Mouse (Mus musculus) lung, postnatal 0 days (tissue): ENCODE results near the gene Txlng. TPM values are rescaled to one million over a fixed set of nuclear protein-coding genes. Genes with fewer than 3 reads are reported as not detected.
A peak's percentile ranks its signal among the peaks of the same experiment; 100 is the strongest.

ENCODE experiments used
- ATAC-seq: fragments of 200-750 bp; cut with Nextera tagmentation; 2 replicates; pipeline ENCODE4 v1.8.0; 2017; ENCODE audit warnings: moderate library complexity
- DNase-seq: peaks from one replicate; pipeline ENCODE4 v3.0.0-alpha.2; 2016; ENCODE audit warnings: low spot score
- H3K27ac ChIP-seq: fragments of 300-500 bp; sonication (generic); 2 replicates; pipeline ENCODE4 v1.5.1; 2014; ENCODE audit warnings: antibody characterized with exemption, mild to moderate bottlenecking, low read length, mixed read lengths
- H3K27me3 ChIP-seq: fragments of 300-500 bp; sonication (generic); replicated peaks from 2 replicates; pipeline ENCODE4 v1.6.1; 2014; ENCODE audit warnings: low read length, mixed read lengths; ENCODE audit not compliant: insufficient read depth
- H3K36me3 ChIP-seq: fragments of 300-500 bp; sonication (generic); 2 replicates; pipeline ENCODE4 v1.6.1; 2014; ENCODE audit warnings: low read length, mixed read lengths; ENCODE audit not compliant: insufficient read depth
- H3K4me1 ChIP-seq: fragments of 300-500 bp; sonication (generic); 2 replicates; pipeline ENCODE4 v1.6.1; 2014; ENCODE audit warnings: antibody characterized with exemption, low read depth, low read length, mixed read lengths; ENCODE audit not compliant: insufficient read depth
- H3K4me2 ChIP-seq: fragments of 300-500 bp; sonication (generic); replicated peaks from 2 replicates; pipeline ENCODE4 v1.6.1; 2014; ENCODE audit warnings: low read depth, mild to moderate bottlenecking, low read length, moderate library complexity, mixed read lengths
- H3K4me3 ChIP-seq: fragments of 300-500 bp; sonication (generic); 2 replicates; pipeline ENCODE4 v1.5.1; 2014; ENCODE audit warnings: low read depth, low read length
- H3K9ac ChIP-seq: fragments of 300-500 bp; sonication (generic); replicated peaks from 2 replicates; pipeline ENCODE4 v1.6.1; 2014; ENCODE audit warnings: low read depth, mild to moderate bottlenecking
- H3K9me3 ChIP-seq: fragments of 300-500 bp; sonication (generic); 2 replicates; pipeline ENCODE4 v1.6.1; 2016; ENCODE audit warnings: low read length, mixed read lengths
- CTCF ChIP-seq: IDR thresholded peaks from 2 replicates; pipeline ENCODE4 v1.5.1; 2016; ENCODE audit warnings: antibody characterized with exemption, mild to moderate bottlenecking
- EP300 ChIP-seq: IDR thresholded peaks from 2 replicates; pipeline ENCODE4 v1.6.1; 2016; ENCODE audit warnings: antibody characterized with exemption, mild to moderate bottlenecking, control low read depth
- WGBS: fragments of 180-500 bp; shearing (Covaris S2); extraction: QIAGEN DNeasy Blood & Tissue Kit; methylation state at CpG from one replicate; pipeline ENCODE4 v1.1.7; 2014; 5-methylcytosine and 5-hydroxymethylcytosine counted together
- polyA plus RNA-seq: library from polyadenylated mRNA; unstranded; fragments of >200 nt; fragmentation: Nextera tagmentation; extraction: Ambion mirVana; gene quantifications from 2 replicates; pipeline ENCODE4 v1.2.1, GENCODE M21; 2015

The Txlng gene
- polyA plus RNA-seq, 1 experiment from 2014 or later: 11.5 TPM

DNA sequence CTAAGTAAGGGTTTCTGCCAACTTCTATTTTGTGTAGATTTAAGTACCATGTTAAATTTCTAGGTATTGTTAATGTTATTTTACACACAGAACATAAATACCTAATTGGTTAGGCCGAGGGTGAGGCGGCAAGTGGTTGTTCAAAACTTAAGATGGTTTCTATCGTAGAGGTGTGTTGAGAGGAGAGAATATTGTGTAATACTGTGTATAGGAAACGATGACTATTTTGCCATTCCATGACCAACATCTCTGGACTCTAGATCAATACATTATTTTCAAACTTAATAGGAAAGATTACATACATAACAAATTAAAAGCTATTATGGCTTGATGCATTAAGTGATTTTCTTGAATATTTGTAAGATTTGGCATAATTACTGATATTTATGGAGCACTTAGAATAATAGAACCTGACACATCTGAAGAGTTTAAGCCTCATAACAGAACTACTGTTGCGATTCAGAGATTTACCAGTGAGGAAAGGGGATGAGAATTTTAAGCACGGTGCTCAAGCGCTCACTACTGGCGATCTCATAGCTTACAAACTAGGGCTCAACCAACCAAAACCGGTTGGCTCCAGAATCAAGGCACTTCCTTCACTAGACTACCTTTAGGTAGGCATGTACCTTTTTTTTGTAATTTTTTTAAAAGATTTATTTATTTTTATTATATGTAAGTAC, 67.4 kb downstream of the Txlng start:
- 24% methylated on average over 9 of the region's 9 CpGs for WGBS
- Histone ChIP-seq H3K4me2 (peak overlapping the region; percentile 64), H3K9me3 (no peaks in the 10 kb centered on the region), H3K27ac (no peak overlapping the region), H3K36me3 (no peaks in the 10 kb centered on the region; the same call in 1 of the 2 replicates), H3K4me1 (no peaks in the 10 kb centered on the region), H3K27me3 (no peaks in the 10 kb centered on the region), H3K4me3 (peak overlapping the region; percentile 61; the same call in 1 of the 2 replicates), H3K9ac (no peak overlapping the region)
- ATAC-seq (no peak), DNase-seq (peak; percentile 35)
- TF ChIP-seq CTCF: no peak
- no peak for TF ChIP-seq EP300

DNA sequence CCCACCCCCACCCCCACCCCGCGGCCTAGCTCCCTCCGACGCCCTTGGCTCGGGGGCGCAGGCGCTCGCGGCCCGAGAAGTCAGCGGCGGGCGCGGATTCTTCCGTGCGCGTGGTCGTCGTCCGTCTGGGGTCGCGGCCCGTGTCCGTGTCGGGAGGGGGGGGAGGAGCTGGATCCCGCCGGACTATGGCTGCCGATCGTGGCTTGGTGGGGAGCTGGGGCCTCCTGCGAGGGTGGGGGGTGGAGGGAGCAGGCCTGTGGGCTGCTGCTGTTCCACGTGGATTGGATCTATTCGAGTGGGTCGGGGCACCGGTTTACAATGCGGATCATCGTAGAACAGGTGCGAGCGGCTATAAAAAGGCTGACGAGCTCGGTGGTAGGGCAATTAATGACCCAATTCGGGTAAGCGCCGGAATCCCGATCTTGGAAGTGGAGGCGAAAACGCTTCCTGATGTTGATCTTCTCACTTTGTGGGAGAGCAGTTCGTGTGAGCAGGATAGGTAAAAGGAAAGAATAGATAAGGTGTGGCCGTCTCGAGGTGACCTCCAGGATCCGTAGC, 68.2 kb downstream of the Txlng start:
- 17% methylated on average over 24 of the region's 50 CpGs for WGBS
- no peaks in the 10 kb centered on the region for H3K36me3 ChIP-seq
- TF ChIP-seq CTCF (no peak), EP300 (no peak)
- H3K9ac ChIP-seq: peak overlapping the region; percentile 55
- peak overlapping the region; percentile 61 for H3K4me3 ChIP-seq
- H3K27ac ChIP-seq: peak overlapping the region; percentile 93
- DNase-seq (peak; percentile 19), ATAC-seq (no peak)
- H3K9me3 ChIP-seq: no peaks in the 10 kb centered on the region
- no peaks in the 10 kb centered on the region for H3K27me3 ChIP-seq
- H3K4me2 ChIP-seq: peak overlapping the region; percentile 64
- no peaks in the 10 kb centered on the region for H3K4me1 ChIP-seq

GRCm38 (mm10) chrX:162760115-162760942, 68.9 kb downstream of the Txlng start, which contains the start of gene Rbbp7:
Gene Rbbp7, plus strand, starts transcription at chrX:162760402.
- H3K9me3 ChIP-seq: no peaks in the 10 kb centered on the region

GRCm38 (mm10) chrX:162759251-162760114, 69.8 kb downstream of the Txlng start:
- DNase-seq (peak; percentile 50), ATAC-seq (no peak)
- 0 out of 2 replicates have a peak overlapping the region, but pooled peaks have one; percentile 19 for H3K9ac ChIP-seq

More at GRCm38 (mm10) chrX:162760115-162760942, 68.9 kb downstream of the Txlng start, which contains the start of gene Rbbp7:
- TF ChIP-seq EP300 (no peak), CTCF (no peak)
- Histone ChIP-seq H3K27ac (peak within 1 kb of the TSS; percentile 93), H3K27me3 (no peaks in the 10 kb centered on the region), H3K9ac (peak within 1 kb of the TSS; percentile 55), H3K4me1 (no peaks in the 10 kb centered on the region), H3K4me2 (peak within 1 kb of the TSS; percentile 64), H3K36me3 (no peaks in the 10 kb centered on the region), H3K4me3 (peak within 1 kb of the TSS; percentile 61)
- ATAC-seq (peak; percentile 96), DNase-seq (peak; percentile 95)
- 18% methylated on average over 31 of the region's 100 CpGs for WGBS

GRCm38 (mm10) chrX:162756058-162756457, 73.2 kb downstream of the Txlng start:
- WGBS: 64% methylated on average over 7 of the region's 7 CpGs
- no peak for TF ChIP-seq CTCF
- no peak for TF ChIP-seq EP300
- ATAC-seq: no peak
- Histone ChIP-seq H3K9ac (no peak overlapping the region), H3K36me3 (no peaks in the 10 kb centered on the region), H3K27ac (no peak overlapping the region), H3K9me3 (no peaks in the 10 kb centered on the region), H3K4me3 (no peak overlapping the region), H3K27me3 (no peaks in the 10 kb centered on the region), H3K4me2 (no peak overlapping the region), H3K4me1 (no peaks in the 10 kb centered on the region)
- DNase-seq: no peak

More at GRCm38 (mm10) chrX:162759251-162760114, 69.8 kb downstream of the Txlng start:
- no peaks in the 10 kb centered on the region for H3K36me3 ChIP-seq
- WGBS: 17% methylated on average over 19 of the region's 32 CpGs
- H3K27ac ChIP-seq: peak overlapping the region; percentile 88
- H3K4me3 ChIP-seq: peak overlapping the region; percentile 32
- H3K4me1 ChIP-seq: no peaks in the 10 kb centered on the region
- peak overlapping the region; percentile 48 for H3K4me2 ChIP-seq
- H3K27me3 ChIP-seq: no peaks in the 10 kb centered on the region
- TF ChIP-seq EP300 (no peak), CTCF (no peak)
- no peaks in the 10 kb centered on the region for H3K9me3 ChIP-seq
